Mouse (Mus musculus) forelimb bud, embryonic 11.5 days (tissue): Measurements from ENCODE around the gene Polr2a.
A peak's percentile ranks its signal among the peaks of the same experiment; 100 is the strongest.

Source experiments
- DNase-seq: peaks from one replicate; pipeline ENCODE4 v3.0.0-alpha.2; 2012; ENCODE audit warnings: low read depth, low spot score

Polr2a gene

GRCm38 (mm10) chr11:69784793-69785272 lies 26.4 kb upstream of the Polr2a start:
- no peak for DNase-seq

- no peak for DNase-seq
These were observed 23.4 kb upstream of the Polr2a start for GRCm38 (mm10) chr11:69781828-69782227.

- DNase-seq = no peak
These were observed 20.5 kb upstream of the Polr2a start for GRCm38 (mm10) chr11:69778985-69779384.

GRCm38 (mm10) chr11:69778258-69778982 lies 20.0 kb upstream of the Polr2a start:
- no peak for DNase-seq

GRCm38 (mm10) chr11:69777504-69778257 lies 19.2 kb upstream of the Polr2a start:
- no peak for DNase-seq

GRCm38 (mm10) chr11:69776488-69776887 lies 18.1 kb upstream of the Polr2a start:
- DNase-seq = no peak

GRCm38 (mm10) chr11:69775716-69776115 lies 17.3 kb upstream of the Polr2a start:
- no peak for DNase-seq

GRCm38 (mm10) chr11:69774961-69775360 lies 16.5 kb upstream of the Polr2a start:
- DNase-seq = no peak

GRCm38 (mm10) chr11:69767625-69767909 lies 9.1 kb upstream of the Polr2a start:
- no peak for DNase-seq

- no peak for DNase-seq
These were observed 8.6 kb upstream of the Polr2a start for GRCm38 (mm10) chr11:69766872-69767624.

GRCm38 (mm10) chr11:69766126-69766609 lies 7.7 kb upstream of the Polr2a start:
- peak; percentile 30 for DNase-seq

GRCm38 (mm10) chr11:69765221-69766125 lies 7.0 kb upstream of the Polr2a start, which contains the start of gene Zbtb4:
TSS of gene Zbtb4 (plus strand) at chr11:69765912.
- DNase-seq = no peak

GRCm38 (mm10) chr11:69763551-69763950 lies 5.1 kb upstream of the Polr2a start:
- DNase-seq = no peak

GRCm38 (mm10) chr11:69761868-69762267 lies 3.4 kb upstream of the Polr2a start, which contains the start of gene Slc35g3:
TSS of gene Slc35g3 (minus strand) at chr11:69761968.
- no peak for DNase-seq

- no peak for DNase-seq
These were observed 2.4 kb upstream of the Polr2a start for GRCm38 (mm10) chr11:69760901-69761200.

GRCm38 (mm10) chr11:69760160-69760900 lies 1.9 kb upstream of the Polr2a start:
- DNase-seq = no peak

- peak; percentile 95 for DNase-seq
These were observed 709 bp upstream of the Polr2a start for GRCm38 (mm10) chr11:69758971-69759721.

- peak; percentile 94 for DNase-seq
These were observed 364 bp downstream of the Polr2a start for GRCm38 (mm10) chr11:69758090-69758456.

GRCm38 (mm10) chr11:69757303-69758089 lies 941 bp downstream of the Polr2a start:
- no peak for DNase-seq
